Comparison of ENCODE assay signal across 7 mouse cellular contexts in genomic region chr19:53943802-53944785, GRCm38 (mm10). TPM values are rescaled to one million over a fixed set of nuclear protein-coding genes. Genes with fewer than 3 reads are reported as not detected.
DNase-seq lines count a peak whose midpoint lies in the region; ATAC-seq lines count a peak whose summit lies in the region.

TSS of gene Shoc2 (plus strand) at chr19:53944306.
TSS of gene Bbip1 (minus strand) at chr19:53944627.

- peak within 1 kb of the TSS; percentile 97 for H3K27ac ChIP-seq in intestine, embryonic 15.5 days
- H3K27ac ChIP-seq in midbrain, embryonic 10.5 days (replicated peaks), result peak within 1 kb of the TSS; percentile 97

- DNase-seq in adrenal gland, adult 2 months, result peak; percentile 99
- peak; percentile 98 for DNase-seq in embryo, embryonic 11.5 days (ENCODE audit: low read depth, low spot score)
- DNase-seq in gastrocnemius, postnatal 36 days, result peak; percentile 96 to 99
- peak; percentile 97 to 100 for DNase-seq in left cerebral cortex, postnatal 25 days (ENCODE audit: low spot score in 2 of 2)
- DNase-seq in midbrain, embryonic 10.5 days (ENCODE audit: low spot score), result peak; percentile 98
- peak; percentile 97 for DNase-seq in right cerebral cortex, postnatal 4 days

- H3K4me3 ChIP-seq in intestine, embryonic 15.5 days (replicated peaks), result peak within 1 kb of the TSS; percentile 99
- peak within 1 kb of the TSS; percentile 92 for H3K4me3 ChIP-seq in midbrain, embryonic 10.5 days

- no peaks in the 10 kb centered on the region for H3K36me3 ChIP-seq in intestine, embryonic 15.5 days
- H3K36me3 ChIP-seq in midbrain, embryonic 10.5 days, result peaks cover 15% of the 10 kb centered on the region

- H3K4me2 ChIP-seq in intestine, embryonic 15.5 days (replicated peaks), result peak within 1 kb of the TSS; percentile 74

- peak; percentile 95 for ATAC-seq in intestine, embryonic 15.5 days

- under 1% methylated on average over 60 of the region's 62 CpGs for WGBS in intestine, embryonic 15.5 days
- WGBS in midbrain, embryonic 10.5 days, result under 1% methylated on average over 62 of the region's 62 CpGs

- peak within 1 kb of the TSS; percentile 92 for H3K9ac ChIP-seq in intestine, embryonic 15.5 days

- H3K4me1 ChIP-seq in intestine, embryonic 15.5 days (replicated peaks), result peaks cover 6% of the 10 kb centered on the region; the same call in 1 of the 2 replicates
- peaks cover 32% of the 10 kb centered on the region for H3K4me1 ChIP-seq in midbrain, embryonic 10.5 days

- intact Hi-C loops in gastrocnemius, postnatal 36 days (cut with DNase I), result no loop called here
- intact Hi-C loops in left cerebral cortex, postnatal 25 days (cut with DNase I), result no loop called here

- no peaks in the 10 kb centered on the region for H3K27me3 ChIP-seq in intestine, embryonic 15.5 days (replicated peaks)
- no peaks in the 10 kb centered on the region for H3K27me3 ChIP-seq in midbrain, embryonic 10.5 days (ENCODE audit: low read depth, poor library complexity, severe bottlenecking)

- H3K9me3 ChIP-seq in intestine, embryonic 15.5 days, result no peaks in the 10 kb centered on the region
- no peaks in the 10 kb centered on the region for H3K9me3 ChIP-seq in midbrain, embryonic 10.5 days (replicated peaks)

RNA-seq across cellular contexts. Expression of gene Shoc2, which starts in this region (rescaled TPM):
- 10 to 100 TPM; 46.0 to 54.5 TPM for total RNA-seq in adrenal gland, adult 2 months (2021)
- polyA plus RNA-seq in adrenal gland, adult 2 months (2012; rRNA removed), result 3.1 and 5.0 TPM in 2 replicates
- 10 to 100 TPM; 20.6 to 22.9 TPM for total RNA-seq in gastrocnemius, postnatal 36 days (2021)
- 37.5 and 42.9 TPM in 2 replicates for polyA plus RNA-seq in intestine, embryonic 15.5 days (2015; fragmentation: Nextera tagmentation; extraction: Ambion mirVana)
- 10 to 100 TPM; 52.0 to 53.6 TPM for total RNA-seq in left cerebral cortex, postnatal 25 days (2021)
- polyA plus RNA-seq in midbrain, embryonic 10.5 days (2016; fragmentation: Nextera tagmentation; extraction: Ambion mirVana), result 59.0 and 65.0 TPM in 2 replicates

RNA-seq across cellular contexts. Expression of gene Bbip1, which starts in this region (rescaled TPM):
- total RNA-seq in adrenal gland, adult 2 months (2021), result 10 to 100 TPM; 25.6 to 30.8 TPM
- polyA plus RNA-seq in adrenal gland, adult 2 months (2012; rRNA removed), result 1.3 and 2.9 TPM in 2 replicates
- 10 to 100 TPM; 31.2 to 32.1 TPM for total RNA-seq in gastrocnemius, postnatal 36 days (2021)
- 73.3 and 79.2 TPM in 2 replicates for polyA plus RNA-seq in intestine, embryonic 15.5 days (2015; fragmentation: Nextera tagmentation; extraction: Ambion mirVana)
- total RNA-seq in left cerebral cortex, postnatal 25 days (2021), result 10 to 100 TPM; 58.4 to 58.6 TPM
- 121 and 125 TPM in 2 replicates for polyA plus RNA-seq in midbrain, embryonic 10.5 days (2016; fragmentation: Nextera tagmentation; extraction: Ambion mirVana)

Comparison
In these comparisons a context has a peak if more than half of its experiments do, and no peak if none do; other contexts are left out.
1. Peak in every context shown above with its lines: DNase-seq, ATAC-seq, H3K4me3 ChIP-seq and H3K27ac ChIP-seq.
2. RNA of gene Bbip1 (polyA plus RNA-seq): 121 to 125 TPM in midbrain, embryonic 10.5 days and 73.3 to 79.2 TPM in intestine, embryonic 15.5 days; 1.3 to 2.9 TPM in adrenal gland, adult 2 months; every median in the first group is over 10 times any median in the second.